Mouse (Mus musculus) retina, postnatal 1 day (tissue): Measurements from ENCODE around the gene 2810459M11Rik.
A peak's percentile ranks its signal among the peaks of the same experiment; 100 is the strongest.

ENCODE experiments used
- DNase-seq: peaks from one replicate; pipeline ENCODE4 v3.0.0-alpha.2; 2012

2810459M11Rik gene

GRCm38 (mm10) chr1:86054943-86055342, 9.3 kb downstream of the 2810459M11Rik start:
- no peak for DNase-seq

- DNase-seq = no peak
Observed at GRCm38 (mm10) chr1:86056284-86056683, 10.6 kb downstream of the 2810459M11Rik start.

- peak; percentile 96 for DNase-seq
Observed at GRCm38 (mm10) chr1:86058856-86059769, 13.4 kb downstream of the 2810459M11Rik start.

GRCm38 (mm10) chr1:86062523-86062922, 16.9 kb downstream of the 2810459M11Rik start:
- peak; percentile 24 for DNase-seq

GRCm38 (mm10) chr1:86064271-86064991, 18.8 kb downstream of the 2810459M11Rik start, which contains the start of gene Psmd1:
TSS of gene Psmd1 (plus strand) at chr1:86064387.
- DNase-seq = peak; percentile 97

- no peak for DNase-seq
Observed at GRCm38 (mm10) chr1:86076565-86076964, 30.9 kb downstream of the 2810459M11Rik start.

- no peak for DNase-seq
Observed at GRCm38 (mm10) chr1:86094413-86094812, 48.8 kb downstream of the 2810459M11Rik start.

- no peak for DNase-seq
Observed at GRCm38 (mm10) chr1:86105054-86105453, 59.4 kb downstream of the 2810459M11Rik start.
